Mouse (Mus musculus): ENCODE measurements around the gene Psmd3. TPM values are rescaled to one million over a fixed set of nuclear protein-coding genes. Genes with fewer than 3 reads are reported as not detected.
"Not testable (repeated sequence)": the region's sequence is repeated elsewhere in the genome, so short reads cannot be mapped to it uniquely, and the experiment has no call there.

Gene Psmd3
- total RNA-seq, 2 experiments from 2014 or later, result 114 to 118 TPM

DNA sequence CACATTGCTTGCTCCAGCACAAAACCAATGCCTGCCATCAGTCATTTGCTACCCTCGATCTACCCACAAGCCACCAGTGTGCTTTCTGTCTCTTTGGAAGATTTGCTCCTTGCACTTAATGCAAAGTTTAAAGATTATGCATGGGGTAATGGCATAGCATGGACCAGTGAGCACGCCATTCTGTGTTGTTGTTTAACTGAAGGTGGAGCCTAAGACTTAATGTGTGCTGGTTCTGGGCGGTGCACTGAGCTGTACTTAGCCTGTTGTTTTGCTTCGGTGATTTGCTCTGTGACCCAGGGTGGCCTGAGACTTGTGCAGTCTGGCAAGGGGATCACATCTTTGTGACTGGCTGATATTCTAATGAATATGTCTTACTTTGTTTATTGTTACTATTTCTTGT lies 4.6 kb downstream of the Psmd3 start:
- no peak for DNase-seq (ENCODE audit: low spot score in 2 of 2)

DNA sequence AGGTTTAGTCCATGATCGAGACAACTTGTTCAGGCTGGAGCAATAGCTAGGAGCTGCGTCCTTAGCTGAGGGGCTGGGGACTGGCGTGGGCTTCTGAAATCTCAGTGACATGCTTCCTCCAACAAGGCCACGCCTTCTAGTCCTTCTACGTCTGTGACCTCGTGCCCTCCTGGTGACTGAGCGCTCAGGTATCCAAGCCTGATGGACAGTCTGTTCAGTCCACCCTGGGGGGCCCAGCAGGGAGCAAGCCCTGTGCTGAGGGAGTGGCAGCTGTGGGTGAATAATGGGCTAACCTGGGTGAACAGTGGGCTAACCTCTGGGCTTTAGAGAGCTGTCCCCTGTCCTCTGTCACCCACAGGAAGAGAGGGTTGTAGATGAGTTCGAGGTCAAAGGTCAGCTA lies 5.7 kb downstream of the Psmd3 start:
- no peak for DNase-seq (ENCODE audit: low spot score in 2 of 2)

DNA sequence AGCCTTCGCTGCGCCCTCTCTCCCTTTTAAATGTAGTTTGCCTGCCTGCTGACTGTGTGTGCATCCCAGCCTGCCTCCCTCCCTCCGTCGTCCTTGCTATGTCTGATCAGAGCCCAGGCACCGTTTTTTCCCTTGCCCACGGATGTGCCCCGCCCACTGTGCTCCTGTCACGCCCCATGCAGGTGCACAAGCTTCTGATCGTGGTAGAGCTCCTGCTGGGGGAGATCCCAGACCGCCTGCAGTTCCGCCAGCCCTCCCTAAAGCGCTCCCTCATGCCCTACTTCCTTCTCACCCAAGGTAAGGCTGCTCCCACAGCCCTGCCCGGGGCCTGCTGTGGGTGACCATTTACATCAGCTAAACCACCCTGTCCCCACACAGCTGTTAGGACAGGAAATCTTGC lies 10.8 kb downstream of the Psmd3 start:
- no peak for DNase-seq (ENCODE audit: low spot score in 2 of 2)

DNA sequence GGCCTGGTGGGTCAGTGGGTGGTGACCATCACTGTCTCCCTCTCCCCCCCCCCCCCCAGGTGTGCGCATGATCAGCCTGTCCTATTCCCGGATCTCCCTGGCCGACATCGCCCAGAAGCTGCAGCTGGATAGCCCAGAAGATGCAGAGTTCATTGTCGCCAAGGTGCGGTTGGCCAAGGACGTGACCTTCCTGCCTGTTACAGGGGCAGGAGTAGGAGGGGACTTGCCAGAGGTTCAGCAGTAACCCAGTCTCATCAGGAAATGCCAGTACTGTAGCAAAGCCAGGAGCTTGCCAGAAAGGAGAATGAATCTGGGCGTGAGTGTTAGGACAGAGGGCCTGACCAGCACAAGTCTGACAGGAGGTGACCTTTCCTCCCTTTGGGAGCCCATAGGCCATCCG lies 11.4 kb downstream of the Psmd3 start:
- DNase-seq (ENCODE audit: low spot score in 2 of 2), result no peak

DNA sequence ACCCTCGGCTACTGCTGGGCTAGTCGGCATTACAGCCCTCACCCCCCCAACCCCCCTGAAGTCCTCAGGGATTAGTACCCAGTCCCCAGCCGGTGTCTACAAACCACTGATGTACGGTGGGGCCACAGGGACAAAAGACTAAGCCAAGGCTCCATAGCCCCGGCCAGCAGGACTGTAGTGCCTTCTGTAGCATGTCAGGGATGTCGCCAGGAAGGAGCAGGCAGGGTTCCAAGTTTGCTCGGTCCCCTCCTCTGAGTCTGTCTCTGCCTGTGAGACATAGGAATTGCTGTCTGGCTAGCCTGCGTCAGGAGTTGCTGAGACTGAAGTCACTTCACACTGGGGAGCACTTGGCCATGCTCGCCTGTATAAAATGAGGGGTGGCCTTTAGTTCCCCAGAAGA lies 11.9 kb downstream of the Psmd3 start:
- no peak for DNase-seq (ENCODE audit: low spot score in 2 of 2)

DNA sequence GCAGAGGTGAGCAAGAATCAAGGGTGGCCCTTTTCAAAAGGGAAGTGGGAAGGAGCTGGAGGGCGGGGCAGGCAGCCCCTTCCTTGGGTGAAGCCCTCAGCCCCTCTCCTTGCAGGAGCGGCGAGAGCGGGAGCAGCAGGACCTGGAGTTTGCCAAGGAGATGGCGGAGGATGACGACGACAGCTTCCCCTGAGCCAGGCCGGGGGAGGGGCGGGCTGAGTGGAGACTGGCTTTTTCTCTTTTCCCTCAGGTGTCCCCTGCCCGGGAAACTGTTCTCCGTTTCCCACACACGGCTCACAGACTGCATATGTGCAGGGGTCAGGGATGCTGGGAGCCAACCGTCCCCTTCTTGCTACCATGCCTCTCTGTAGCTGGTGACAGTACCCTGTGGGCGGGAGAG lies 13.1 kb downstream of the Psmd3 start:
- no peak for DNase-seq (ENCODE audit: low spot score in 2 of 2)

DNA sequence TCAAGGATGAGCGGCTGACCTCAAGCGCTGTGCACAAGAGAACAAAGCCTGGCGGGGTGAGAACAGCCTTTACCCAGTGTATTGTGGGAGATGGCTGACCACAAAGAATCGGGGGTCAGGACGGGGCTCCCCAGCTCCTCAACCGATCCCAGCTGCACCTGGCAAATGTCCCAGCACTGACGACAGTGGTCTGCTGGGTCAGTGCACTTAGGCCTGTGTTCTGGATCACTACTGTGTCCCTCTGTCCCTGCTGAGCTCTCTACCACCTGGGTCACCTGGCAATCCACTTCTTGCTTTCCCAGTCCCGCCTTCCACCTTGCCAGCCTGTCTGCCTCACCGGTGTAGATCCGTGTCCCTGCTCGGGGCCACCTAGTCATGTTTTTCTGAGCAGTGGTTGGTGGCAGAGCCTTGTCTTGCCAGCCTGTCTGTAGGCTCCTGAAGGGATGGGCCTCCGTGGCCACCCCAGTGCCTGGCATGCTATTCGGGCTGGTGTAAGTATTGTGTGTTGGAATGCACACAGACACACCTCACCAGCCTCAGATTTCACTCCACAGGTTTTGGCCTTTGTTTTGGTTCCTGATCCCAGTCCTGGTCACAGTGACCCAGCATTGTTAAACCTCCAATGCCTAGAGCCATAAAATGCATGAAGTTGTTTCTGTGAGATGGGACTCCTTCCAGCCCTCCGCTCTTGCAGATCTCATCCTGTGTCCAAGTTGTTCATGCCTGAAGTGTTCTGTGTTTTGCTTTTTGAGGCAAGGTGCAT lies 14.3 kb downstream of the Psmd3 start:
- no peak for DNase-seq (ENCODE audit: low spot score in 2 of 2)

DNA sequence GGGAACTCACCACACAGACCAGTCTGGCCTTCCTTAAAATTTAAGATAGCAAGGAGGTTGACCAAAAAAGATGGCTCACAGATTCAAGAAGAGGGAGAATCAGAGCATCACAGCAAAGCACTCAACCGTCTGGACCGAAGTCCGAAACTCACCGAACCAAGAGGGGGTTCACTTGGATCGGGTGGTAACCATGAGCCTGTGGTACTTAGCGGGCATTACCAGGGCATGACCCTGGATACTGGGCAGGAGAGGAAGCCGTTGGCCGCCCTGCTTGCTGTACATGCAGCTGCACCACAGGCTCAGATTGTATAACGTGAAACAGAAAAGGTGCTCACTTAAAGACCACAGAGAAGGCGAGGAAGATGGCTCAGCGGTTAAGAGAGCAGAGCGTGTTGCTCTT lies 14.9 kb downstream of the Psmd3 start:
- no peak for DNase-seq (ENCODE audit: low spot score in 2 of 2)

DNA sequence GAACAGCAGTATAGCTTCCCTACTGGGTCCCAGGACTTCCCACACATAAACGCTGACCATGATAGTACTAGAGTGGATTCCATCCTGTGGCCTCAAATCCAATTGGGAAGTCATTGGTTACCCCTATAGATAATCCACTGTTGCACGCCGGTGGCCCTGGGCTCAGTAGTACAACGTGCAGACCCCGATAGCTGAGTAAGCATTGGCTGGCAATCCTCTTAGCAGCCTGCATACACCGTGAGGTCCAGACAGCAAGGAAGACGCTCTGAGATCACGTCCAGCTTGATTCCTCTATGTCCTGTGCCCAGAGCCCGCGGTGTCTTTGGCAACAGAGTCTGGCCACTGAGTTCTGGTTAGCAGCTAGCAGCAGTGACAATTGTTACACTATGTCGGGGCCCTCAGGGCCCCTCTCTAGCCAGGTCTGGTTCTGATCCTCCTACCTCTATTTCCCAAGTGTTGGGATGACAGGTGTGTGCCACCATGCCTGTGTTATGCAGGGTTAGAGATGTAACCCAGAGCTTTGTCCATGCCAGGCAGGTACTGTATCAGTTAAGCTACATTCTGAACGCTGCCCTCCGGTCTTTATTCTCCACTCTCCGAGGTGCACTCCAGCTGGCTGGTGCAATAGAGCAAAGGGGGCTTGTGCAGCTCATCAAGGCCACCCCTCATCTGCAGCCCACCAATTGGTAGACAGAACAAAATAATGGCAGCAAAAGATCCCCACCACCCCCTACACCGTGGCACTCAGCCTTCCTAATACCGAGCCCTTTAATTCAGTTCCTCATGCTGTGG lies 16.7 kb downstream of the Psmd3 start:
- DNase-seq (ENCODE audit: low spot score in 2 of 2), result no peak

DNA sequence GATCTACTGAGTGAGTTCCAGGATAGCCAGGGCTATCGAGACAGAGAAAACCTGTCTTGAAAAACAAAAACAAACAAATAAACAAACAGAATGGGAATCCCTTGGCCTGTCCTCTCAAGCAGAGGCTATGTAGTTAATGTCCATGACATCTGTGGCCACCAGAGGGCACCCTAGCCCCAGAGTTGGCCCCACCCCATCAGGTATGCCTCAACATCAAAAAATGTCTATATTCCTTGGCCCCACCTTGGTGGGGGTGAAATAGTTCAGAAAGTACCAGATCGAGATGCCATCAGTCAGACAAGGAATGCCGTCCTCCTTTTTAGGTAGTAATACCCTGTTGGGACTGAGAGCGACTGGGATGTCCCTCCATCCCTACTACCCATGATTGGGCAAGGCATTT lies 17.6 kb downstream of the Psmd3 start:
- DNase-seq (ENCODE audit: low spot score in 2 of 2), result peak; percentile 77 to 84

DNA sequence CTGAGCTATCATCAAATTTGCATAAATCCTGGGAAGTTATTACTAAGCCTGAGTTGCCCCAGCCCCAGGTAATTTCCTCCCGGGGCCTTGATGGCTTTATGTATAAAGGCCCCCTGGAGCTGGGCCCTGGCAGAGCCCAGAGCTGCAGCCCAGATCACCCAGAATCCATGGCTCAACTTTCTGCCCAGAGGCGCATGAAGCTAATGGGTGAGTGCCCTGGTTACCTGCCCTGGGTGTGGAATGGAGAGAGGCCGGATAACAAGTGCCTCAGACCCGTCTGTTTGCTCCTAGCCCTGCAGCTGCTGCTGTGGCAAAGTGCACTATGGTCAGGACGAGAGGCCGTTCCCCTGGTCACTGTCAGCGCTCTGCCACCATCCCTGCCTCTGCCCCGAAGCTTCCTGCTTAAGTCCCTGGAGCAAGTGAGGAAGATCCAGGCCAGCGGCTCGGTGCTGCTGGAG lies 18.9 kb downstream of the Psmd3 start, which contains the start of gene Csf3:
Gene Csf3 (plus strand): TSS at position 51 of the 458 bp plus-strand sequence.
- no peak for DNase-seq (ENCODE audit: low spot score in 2 of 2)

DNA sequence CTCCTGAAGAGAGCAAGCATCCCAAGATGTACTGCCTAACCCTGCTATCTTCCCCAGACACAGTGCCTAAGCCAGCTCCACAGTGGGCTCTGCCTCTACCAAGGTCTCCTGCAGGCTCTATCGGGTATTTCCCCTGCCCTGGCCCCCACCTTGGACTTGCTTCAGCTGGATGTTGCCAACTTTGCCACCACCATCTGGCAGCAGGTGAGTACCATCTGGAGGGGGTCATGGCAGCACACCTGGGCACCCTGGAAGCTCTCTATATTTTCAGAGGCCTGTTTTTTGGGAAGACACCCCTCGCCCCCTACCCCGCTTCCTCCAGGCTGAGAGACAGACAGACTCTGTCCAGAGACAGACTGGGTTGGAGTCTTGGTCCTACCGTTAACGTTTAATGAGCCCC lies 20.0 kb downstream of the Psmd3 start:
- no peak for DNase-seq (ENCODE audit: low spot score in 2 of 2)

DNA sequence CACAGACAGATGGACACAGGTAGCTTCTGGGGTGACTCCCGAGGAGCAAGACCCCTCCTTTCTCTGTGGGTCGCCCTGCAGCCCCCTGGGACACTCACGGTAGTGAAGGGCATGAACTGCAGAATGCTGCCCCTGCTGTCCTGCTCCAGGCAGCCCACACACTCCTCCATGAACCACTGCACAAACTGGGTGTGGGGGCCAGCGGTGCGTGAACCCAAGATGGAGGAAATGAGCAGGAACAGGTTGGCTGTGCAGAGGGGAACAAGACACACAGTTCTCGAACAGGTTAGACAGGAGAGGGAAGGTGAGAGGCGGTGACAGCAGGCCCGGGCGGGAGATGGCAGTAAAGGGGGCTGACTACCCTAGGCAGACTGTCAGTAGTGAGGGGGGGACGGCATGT lies 22.7 kb downstream of the Psmd3 start:
- no peak for DNase-seq (ENCODE audit: low spot score in 2 of 2)

DNA sequence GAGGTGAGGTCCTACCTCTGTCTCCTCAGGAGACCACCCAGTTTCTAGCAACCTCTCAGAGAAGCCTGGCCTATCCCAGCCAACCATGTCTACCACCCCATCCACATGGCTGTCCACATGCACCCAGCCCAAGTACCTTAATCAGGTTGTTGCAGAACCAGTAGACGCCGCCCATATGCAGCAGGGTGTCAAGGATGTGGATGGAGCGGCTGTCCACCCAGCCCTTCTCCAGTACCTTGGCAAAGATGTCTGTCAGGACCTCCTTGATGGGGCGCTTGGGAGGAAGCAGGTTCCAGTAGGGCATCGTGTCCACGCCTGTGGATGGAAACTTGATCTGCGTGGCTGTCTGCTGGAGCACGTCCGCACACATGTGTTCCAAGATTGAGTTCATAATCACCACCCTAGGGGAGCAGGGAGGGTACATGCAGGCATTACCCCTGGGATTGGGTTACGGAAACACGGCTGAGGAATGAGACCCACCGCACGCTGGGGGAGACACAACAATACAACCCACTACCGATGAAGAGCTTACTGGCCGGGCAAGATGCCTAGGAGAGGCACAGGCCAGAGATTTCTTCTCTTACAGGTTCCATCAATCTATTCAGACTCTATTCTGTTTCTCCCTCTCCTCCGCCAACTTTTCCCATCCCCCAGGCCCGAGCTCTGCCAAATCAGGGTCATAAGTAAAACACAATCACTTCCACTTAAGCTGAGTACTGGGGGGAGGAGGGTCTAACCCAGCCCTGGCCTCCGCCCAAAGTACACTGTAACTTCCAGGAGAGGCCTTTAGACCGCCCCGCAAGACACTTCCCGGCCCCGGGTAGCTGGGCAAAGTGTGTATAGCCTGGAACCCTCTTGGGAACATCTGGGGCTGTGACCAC lies 25.3 kb downstream of the Psmd3 start:
- DNase-seq (ENCODE audit: low spot score in 2 of 2), result no peak

DNA sequence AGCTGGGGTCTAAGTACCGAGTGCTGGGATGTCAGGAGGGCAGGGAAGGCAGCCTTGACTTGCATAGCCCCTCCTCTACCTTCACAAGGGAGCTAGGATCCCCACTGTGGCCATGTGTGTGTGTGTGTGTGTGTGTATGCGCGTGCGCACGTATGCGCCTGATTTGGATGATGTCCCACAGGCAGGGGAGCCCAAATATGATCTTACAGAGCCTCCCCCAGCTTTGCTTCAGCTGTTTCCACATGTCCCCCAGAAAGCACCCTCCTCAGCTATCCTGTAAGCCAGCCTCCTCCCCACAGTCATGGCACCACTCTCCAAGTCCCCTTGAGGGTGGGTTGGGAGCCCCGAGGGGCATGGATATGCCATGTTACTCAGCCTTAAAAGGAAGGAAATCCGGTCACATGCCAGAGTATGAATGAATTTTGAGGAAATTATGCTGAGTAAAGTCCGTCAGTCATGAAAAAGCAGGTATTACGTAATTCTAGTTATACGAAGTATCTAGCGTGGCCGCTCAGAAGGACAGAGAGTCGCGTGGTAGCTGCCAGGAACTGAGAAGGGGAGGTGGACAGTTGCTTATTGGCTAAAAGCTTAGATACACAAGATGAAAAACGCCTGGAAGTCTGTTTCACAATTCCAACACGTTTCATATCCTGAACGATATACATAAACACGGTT lies 26.1 kb downstream of the Psmd3 start:
- no peak for DNase-seq (ENCODE audit: low spot score in 2 of 2)

DNA sequence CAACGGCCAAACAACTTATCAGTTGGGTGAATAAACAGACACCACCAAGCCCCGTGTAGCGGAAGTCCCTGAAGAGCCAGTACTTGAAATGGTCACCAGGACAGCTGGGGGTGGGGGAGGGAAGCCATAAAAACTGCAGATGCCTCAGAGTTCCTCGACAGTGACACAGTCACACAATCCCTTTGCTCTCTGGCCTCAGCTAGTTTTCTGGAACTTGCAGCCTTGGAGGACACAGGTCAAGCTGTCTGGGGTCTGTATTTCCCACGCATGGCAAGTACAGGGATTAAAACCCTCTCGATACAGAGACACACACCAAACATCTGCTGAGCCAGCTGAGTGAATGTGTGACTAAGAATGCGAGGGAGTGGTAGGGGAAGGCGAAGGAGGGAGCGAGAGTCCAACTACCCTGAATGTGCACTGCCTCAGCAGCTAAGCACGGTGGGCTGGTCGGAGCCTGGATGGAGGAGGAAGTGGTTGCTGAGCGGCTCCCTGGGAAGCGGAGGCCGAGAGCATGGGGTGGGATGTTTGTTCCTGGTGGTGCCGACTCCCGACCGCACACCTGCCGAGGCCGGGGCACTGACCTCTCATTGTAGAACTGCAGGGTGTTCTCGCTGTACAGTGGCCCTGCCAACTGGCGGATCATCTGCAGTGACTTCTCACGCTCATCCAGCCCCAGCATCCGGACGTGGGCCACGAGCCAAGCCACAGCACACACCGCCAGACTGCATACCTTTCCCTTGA lies 26.8 kb downstream of the Psmd3 start:
- DNase-seq (ENCODE audit: low spot score in 2 of 2), result no peak

DNA sequence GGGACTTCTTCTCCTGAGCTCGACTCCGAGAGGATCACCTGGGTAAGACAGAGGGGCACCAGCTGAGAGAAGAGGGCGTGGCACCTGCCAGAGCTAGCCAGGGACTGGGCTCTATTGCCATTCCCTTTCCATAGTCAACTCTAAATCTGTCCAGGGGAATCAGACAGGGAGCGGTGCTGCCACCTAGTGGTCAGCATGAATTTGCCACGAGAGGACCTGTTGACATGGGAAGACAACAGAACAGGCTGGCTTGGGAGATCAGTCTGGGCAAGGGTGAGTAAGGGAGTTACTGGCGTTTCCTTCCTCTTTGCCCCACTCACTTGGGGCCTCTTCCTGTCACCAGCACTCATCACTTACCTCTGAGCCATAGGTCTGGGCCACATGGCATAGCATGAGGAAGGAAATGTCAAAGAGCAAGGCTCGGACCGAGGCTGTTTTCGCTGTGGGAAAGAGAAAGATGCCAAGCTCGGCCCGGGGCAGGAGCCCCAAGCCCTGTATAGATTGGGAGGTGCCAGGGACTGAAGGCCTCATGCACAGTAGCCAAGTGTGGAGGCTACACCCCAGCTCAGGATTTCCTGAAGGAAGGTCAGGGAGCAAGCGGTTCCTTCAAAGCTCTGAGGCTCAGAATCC lies 28.2 kb downstream of the Psmd3 start:
- DNase-seq (ENCODE audit: low spot score in 2 of 2), result peak; percentile 76 to 86

DNA sequence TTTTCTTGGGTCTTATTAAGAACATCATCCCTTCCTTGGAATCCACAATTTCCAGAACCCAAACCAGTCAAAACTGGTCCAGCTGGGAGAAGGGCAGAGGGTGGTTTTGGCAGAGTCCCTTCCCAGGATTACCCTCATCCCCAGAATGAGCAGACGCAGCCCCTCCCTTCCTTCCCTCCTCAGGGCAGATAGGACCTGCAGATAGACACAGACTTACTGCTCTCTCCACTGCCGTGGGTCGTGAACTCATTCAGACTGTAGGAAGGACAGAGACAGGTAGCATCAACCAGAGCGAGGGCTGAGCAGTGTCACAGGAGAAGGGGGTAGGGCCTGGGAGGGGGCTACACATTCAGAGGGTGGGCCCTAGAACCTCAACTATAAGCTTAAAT lies 28.7 kb downstream of the Psmd3 start:
- no peak for DNase-seq (ENCODE audit: low spot score in 2 of 2)

DNA sequence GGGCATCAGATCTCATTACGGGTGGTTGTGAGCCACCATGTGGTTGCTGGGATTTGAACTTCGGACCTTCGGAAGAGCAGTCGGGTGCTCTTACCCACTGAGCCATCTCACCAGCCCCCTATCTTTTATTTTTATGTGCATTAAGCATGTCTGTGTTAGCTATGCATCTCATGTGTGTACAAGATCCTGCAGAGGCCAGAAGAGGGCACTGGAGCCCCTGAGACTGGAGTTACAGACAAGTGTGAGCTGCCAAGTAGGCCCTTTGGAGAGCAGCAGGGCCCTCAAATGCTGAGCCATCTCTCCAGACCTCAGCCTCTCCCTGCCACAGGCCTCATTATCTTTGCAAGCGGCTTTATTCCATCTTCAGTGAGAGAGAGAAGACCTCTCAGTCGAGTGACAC lies 29.7 kb downstream of the Psmd3 start:
- not testable (repeated sequence) for DNase-seq (ENCODE audit: low spot score in 2 of 2)

DNA sequence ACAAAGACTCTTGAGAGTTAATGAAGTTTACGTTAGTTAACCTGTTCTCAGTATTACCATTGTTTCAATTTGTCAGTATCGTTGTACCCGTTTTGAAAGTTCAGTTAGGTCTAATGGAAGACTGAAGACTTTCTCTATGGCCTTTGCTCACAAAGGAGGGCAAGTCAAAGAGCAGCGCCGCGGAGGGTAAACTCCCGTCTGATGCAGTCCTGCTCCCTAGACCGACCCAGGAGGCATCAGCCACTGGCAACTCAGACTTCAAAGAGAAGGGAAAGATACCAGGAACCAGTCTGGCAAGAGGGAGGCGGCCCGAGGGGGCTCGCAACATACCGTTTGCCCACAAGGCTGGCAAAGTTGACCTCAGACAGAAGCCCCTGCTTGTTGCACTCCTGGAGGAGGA lies 31.3 kb downstream of the Psmd3 start:
- no peak for DNase-seq (ENCODE audit: low spot score in 2 of 2)
